Mouse (Mus musculus): ENCODE measurements at regions not wholly inside any gene's neighbourhood (a gene's known extent, or its start where the extent isn't known, plus 50 kb on each side); places are given as distances from the start of the nearest gene placed in this dataset.

- TF ChIP-seq POLR2A (IDR thresholded peaks at IDR 0.05; ENCODE audit: insufficient read length, low read depth) = no peak
- no peak for TF ChIP-seq USF1 (IDR thresholded peaks at IDR 0.05; ENCODE audit: low read depth)
- no peak for TF ChIP-seq MAX (IDR thresholded peaks at IDR 0.05; ENCODE audit: low read depth)
- no peak for TF ChIP-seq CEBPB (IDR thresholded peaks at IDR 0.05; ENCODE audit: insufficient read depth, poor library complexity, severe bottlenecking)
- no peak for TF ChIP-seq TCF12 (IDR thresholded peaks at IDR 0.05; ENCODE audit: insufficient read depth, poor library complexity, severe bottlenecking)
- no peak for TF ChIP-seq MYOD1 (IDR thresholded peaks at IDR 0.05; ENCODE audit: control insufficient read depth in 1 of 3, insufficient read length in 2 of 3, low read depth in 2 of 3)
These were observed 213.1 kb upstream of the Gm765 start for GRCm38 (mm10) chr6:98555702-98556101.

Data from myocyte (in vitro differentiated cells).